Mouse (Mus musculus) right cerebral cortex, postnatal 10 days (tissue): ENCODE measurements around the gene U90926.
A peak's percentile ranks its signal among the peaks of the same experiment; 100 is the strongest.

ENCODE experiments used
- DNase-seq, 2 experiments: peaks; one replicate each; pipeline ENCODE4 v3.0.0; 2021; ENCODE audit warnings: low spot score in 2 of 2

Gene U90926

DNA sequence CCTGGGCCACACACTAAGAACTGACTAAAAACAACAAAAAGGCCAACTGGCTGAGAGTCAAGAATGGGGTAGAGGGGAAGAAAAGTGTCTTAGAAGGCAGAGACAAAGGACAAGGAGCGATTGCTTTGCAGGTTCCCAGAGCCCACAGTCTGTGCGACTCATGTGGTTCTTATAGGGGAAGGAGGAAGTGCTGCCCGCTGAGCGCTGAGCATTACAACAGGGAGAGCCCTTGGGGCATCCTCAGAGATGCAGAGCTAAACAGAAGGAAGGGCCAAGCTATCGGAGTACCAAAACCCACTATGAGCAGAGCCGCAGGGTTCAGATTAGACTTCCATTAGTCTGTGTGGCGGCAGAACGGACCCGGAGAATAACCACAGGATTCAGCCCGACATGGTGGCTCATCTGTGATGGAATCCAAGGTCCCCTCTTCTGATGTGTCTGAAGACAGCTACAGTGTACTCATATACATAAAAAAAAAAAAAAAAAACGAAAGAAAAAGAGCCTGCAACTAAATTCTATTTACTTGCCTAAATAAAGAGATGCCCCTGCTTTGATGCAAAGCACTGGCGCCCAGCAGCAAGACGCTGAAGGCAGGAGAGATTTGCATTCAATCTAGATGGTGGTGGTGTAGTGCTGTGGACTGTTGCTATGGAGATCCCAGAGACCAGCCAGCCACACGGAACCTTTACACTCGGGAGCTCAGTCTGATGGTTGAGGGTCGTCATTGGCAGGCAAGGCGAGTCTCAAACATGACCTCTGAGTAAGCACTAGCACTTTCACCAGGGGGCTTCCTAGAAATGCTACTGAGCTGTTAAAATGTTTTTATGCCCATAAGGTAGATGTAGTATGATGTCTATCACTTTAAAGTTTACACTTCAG, 3.9 kb upstream of the U90926 start:
- DNase-seq = peak in 1 of 2 experiments; percentile 54

DNA sequence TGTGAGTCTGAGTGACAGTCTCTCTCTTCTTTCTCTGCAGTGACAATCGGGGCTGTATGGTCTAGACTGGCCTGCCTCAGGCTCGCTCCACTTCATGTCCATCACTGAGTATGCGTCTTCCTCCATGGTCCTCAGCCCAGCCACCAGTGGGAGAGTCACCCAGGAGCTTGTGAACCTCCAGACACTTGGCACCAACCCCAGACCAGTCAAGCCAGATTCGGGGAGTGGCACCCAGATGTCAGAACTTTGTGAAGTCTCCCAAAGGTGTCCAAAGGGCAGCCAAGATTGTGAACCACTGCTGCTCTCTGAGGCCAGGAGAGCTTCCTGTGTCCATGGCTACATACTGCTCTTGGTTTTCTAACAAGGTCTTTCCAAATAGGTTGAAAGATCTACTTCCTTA, 3.0 kb downstream of the U90926 start:
- no peak for DNase-seq

DNA sequence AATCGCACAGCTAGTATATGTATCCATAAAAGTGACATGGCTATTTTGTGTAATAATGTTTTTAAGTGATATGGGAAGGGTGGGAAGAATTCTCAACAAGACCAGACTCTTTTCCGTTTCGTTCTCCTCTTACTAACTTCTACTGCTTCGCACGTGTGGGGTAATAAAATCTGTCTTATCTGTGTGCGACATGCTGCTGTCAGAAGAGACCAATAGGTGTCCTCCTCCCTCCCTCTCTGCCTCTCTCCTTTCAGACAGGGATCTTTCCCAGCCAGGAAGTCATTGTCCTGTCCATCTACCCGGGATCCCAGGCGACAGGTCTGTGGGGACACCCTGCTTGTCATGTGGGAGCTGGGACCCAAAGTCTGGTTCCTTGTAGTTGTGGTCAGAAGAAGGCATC, 5.0 kb downstream of the U90926 start:
- DNase-seq = no peak

DNA sequence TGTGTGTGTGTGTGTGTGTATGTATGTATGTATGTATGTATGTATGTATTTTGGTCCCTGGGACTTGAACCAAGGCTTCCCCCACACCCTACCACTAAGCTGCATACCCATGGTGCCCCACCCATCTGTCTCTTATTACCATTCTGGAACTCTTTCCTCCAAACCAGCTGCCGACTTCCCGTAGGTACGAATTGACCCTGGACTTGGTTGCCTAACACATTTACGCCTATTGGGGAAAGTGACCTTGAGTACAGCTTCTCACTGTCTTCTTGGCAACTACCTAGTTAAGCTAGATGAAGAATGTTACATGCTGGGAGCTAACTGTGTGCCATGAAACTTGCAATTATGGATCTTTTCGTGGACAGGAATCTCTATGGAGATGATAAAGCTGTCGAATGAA, 9.1 kb downstream of the U90926 start:
- DNase-seq = no peak

DNA sequence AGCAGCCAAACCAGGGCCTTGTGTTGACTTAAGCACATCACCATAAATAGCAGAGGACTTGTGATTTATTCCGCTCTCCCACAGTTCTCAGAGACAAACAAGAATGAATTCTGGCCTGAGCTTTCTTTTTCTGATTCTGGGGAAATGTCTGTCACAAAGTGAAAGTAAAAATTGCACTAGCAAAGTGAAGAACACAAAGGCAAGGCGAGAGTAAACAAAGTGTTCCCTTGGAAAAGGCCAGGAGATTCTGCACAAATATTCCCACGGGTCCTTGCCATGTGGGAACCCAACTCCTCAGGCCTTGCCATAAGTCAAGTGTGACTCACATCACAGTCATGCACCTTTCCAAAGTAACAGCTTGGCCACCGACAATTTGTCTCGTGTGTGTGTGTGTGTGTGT, 9.5 kb downstream of the U90926 start:
- DNase-seq = no peak

DNA sequence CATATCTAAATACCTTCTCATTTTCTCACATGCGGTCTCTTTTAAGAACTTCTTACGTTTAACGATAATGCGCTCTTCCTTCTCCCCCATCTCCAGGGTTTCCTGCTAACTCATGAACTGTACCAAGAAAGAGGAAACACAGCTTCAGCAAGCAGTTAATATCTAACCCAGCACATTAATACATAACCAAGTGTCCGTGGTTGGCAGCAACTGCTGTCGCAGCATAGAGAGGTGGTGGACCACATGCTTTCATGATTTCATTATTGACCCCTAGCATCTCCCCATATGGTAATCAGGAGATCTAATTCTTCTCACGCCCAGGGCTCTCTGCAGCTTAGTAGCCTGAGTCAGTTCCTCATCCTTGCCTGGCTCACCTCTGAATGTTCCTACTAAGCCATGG, 10.0 kb downstream of the U90926 start:
- DNase-seq = no peak

DNA sequence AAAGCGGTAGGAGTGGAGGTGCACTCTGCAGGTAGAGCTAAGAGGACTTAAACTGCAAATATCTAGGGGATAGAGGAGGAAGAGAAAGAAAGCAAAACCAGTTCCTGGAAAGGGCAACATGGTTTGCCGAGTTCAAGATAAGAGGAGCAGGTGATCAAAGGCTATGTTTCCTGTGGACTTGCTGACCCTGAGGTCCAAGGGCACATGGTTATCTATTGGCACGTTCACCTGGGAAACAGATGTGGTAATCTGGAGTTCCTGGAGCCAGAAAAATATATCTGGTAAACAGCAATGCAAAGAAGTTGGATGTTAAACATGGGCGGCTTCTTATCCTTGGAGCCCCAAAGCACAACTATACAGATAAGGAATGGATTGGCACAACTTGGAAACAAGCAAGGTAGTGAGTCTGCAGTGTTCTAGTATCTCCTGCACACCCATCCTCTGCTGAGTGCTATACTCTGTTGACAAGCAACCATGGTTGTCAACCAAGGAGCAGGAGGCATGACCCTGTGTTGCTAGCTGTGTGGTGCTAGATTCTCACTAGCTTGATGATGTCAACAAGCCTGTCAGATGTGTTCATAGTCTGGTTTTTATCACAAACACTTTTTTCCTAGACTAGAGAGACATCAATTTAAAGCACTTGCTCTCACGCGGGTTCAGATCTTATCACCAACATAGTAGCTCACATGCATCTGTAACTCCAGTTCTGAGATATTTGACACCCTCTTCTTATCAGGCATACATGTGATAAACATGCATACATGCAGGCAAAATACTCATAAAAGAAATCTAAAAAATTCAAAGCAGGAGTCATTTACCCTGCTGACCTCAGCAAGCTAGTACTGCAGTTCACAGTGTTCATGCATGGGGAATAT, 10.8 kb downstream of the U90926 start:
- DNase-seq = no peak

DNA sequence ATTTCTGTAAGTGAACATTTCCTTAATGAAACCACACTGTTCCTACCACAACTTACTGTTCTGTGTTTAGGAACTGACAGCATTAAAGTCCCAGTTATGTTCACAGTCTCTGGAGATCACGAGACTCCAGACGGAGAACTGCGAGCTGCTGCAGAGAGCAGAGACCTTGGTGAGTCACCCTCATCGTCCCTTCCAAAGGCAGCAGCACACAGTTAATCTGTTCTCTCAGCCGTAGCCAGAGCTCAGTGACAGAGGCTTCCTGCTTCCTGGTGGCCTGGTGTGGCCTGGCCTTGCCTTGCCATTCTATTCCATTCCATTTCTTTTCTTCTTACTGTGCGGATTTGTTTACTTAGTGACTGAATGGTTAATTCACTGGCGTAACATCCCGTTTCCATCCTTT, 16.9 kb downstream of the U90926 start:
- no peak for DNase-seq

DNA sequence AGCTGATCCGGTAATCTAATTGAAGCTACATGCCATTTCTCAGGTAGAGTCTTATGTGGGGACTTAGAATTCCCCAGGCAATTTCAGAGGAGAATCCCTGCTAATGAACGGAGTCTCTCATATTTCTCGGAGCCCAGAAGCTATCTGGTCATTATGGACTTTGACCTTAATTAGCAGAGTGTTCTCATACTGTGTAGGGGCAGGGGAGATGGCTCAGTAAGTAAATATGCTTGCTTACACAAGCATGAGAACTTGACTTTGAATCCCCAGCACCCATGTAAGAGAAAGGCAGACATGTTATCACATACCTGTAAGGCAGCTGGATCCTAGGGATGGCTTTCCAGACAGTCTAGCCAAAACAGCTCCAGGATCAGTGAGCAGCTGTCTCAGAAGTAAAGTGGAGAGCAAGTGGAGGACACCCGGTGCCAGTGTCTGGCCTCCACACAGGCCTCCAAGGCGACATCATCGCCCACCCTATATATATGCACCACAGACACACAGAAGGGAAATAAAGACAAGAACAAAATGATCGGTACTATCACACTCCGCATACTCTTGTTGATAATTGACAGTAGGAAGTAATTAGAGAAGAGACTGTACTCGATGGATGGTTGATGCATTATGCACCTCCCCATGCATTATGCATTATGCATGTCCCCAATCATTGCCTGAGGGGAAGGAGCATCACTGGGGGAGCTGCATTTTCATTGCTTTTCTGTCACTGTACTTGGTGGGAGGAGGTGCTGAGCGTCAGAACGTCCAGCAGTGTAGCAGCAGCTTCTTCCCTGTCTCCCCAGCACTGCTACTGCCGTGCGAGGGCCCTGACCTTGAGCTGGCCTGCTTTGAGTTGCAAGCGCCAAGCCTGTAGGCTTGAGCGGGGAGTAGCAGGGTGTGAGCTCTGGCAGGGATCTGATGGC, 18.1 kb downstream of the U90926 start:
- no peak for DNase-seq

DNA sequence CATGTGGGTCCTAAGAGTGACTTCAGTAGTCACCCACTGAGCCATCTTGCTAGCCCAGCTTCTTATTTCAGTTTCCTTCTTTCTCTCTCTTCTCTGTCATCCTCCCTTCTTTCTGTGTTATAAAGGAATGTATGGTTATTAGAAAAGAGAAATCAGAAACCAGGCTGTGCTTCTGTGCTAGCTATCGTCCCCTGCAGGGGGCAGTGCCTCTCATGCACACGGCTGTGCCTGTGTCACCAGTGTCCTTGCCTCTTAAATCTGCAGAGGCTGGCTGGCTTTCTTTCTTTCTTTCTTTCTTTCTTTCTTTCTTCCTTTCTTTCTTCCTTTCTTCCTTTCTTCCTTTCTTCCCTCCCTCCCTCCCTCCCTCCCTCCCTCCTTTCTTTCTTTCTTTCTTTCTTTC, 19.5 kb downstream of the U90926 start:
- DNase-seq = peak in 1 of 2 experiments; percentile 58

DNA sequence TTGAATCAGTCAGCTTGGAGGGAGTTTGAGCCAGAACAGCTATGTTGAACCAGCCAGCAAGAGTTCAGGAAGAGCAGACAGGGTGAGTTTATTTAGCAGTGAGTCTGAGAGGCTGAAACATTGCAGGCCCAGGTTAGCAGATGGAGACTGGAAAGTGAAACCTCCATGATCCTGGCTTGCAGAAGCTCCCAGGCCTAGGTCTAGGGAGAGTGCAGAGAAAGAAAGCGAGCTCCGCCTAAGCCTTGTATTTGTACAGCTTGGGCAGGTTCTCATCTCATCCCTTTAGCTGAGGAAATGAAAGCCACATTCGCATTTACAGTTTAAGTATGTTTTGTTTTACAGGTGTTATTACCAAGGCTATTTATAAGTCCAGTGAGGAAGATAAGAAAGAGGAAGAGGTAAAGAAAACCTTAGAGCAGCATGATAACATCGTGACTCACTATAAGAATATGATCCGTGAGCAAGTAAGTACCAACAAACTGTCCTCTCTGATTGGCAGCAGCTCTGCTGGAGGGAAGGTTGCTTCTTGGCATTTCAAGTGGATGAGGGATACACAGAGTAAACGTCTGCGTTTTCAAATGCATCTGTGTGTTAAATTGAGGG, 26.2 kb downstream of the U90926 start:
- DNase-seq = no peak

DNA sequence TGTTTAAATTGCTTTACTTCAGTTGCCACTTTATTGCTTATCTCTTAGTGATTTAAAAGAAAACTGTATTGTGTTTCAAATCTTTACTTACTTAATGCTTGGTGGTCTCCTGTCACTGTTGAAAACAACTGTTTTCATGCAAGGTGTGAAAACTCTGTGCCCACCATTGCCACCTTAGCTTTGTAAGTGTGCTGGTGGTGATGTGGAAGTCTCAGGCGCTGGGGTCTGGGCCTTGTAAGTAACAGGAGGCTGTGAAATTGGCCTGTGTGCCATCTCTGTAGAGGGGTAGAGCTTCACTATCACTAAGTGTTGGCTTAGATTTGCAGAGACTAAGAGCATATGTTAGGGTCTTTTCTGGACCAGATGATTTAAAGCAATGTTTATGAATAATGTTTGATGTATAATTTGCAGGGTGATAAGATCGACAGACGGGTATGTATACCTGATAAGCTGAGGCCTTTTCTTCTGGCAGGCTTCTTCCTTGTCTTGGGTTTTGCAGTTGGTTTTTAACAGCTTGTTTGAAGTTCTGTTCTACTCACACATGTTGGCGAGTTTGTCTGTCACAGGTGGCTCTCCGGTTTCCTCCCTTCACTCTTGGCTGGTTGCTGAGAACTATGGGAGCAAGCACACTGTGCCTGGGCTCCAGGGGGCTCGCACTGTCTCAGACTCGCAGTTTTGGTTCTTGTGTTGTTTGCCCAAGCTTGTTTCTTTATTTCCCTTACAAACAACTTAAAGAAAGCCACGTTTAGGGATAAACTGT, 32.0 kb downstream of the U90926 start:
- DNase-seq = no peak

DNA sequence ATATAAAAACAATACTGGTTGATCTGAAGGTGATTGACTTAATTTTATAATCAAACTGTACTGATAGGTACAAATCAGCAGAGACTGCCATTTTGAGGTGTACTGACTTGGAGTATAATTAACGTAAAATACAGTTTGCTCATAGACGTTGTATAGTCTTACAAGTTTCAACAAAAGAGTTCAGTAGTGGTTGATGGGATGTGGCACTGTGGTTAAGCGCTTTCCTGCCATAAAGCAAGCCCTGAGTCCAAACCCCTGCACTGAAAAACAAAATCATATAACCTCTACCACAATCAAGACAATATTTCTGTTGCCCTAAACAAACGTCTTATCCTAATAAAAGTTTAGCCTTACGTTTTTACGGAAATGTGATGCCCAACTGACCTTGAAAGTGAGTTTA, 49.2 kb downstream of the U90926 start:
- no peak for DNase-seq
